Mouse (Mus musculus) forebrain, embryonic 16.5 days (tissue): ENCODE measurements at regions not wholly inside any gene's neighbourhood (a gene's known extent, or its start where the extent isn't known, plus 50 kb on each side); places are given as distances from the start of the nearest gene placed in this dataset.

ENCODE experiments used
- ATAC-seq: fragments of 200-750 bp; cut with Nextera tagmentation; 2 replicates; pipeline ENCODE4 v1.8.0; 2017; ENCODE audit warnings: mild to moderate bottlenecking, moderate library complexity
- H3K27ac ChIP-seq: fragments of 300-500 bp; sonication (generic); 2 replicates; pipeline ENCODE4 v1.5.1; 2014; ENCODE audit warnings: low read length, control low read depth
- H3K27me3 ChIP-seq: fragments of 300-500 bp; sonication (generic); replicated peaks from 2 replicates; pipeline ENCODE4 v1.6.1; 2014; ENCODE audit warnings: low read length; ENCODE audit not compliant: control insufficient read depth, insufficient read depth
- H3K36me3 ChIP-seq: fragments of 300-500 bp; sonication (generic); 2 replicates; pipeline ENCODE4 v1.6.1; 2014; ENCODE audit not compliant: control insufficient read depth, insufficient read depth
- H3K4me1 ChIP-seq: fragments of 300-500 bp; sonication (generic); replicated peaks from 2 replicates; pipeline ENCODE4 v1.6.1; 2014; ENCODE audit warnings: low read length; ENCODE audit not compliant: control insufficient read depth, insufficient read depth
- H3K4me2 ChIP-seq: fragments of 300-500 bp; sonication (generic); 2 replicates; pipeline ENCODE4 v1.6.1; 2014; ENCODE audit warnings: mild to moderate bottlenecking, low read length, control low read depth
- H3K4me3 ChIP-seq: fragments of 300-500 bp; sonication (generic); replicated peaks from 2 replicates; pipeline ENCODE4 v1.5.1; 2014; ENCODE audit warnings: mild to moderate bottlenecking, low read length, control low read depth
- H3K9ac ChIP-seq: fragments of 300-500 bp; sonication (generic); replicated peaks from 2 replicates; pipeline ENCODE4 v1.6.1; 2014; ENCODE audit warnings: low read depth, low read length, control low read depth
- H3K9me3 ChIP-seq: fragments of 300-500 bp; sonication (generic); 2 replicates; pipeline ENCODE4 v1.6.1; 2016; ENCODE audit warnings: low read length; ENCODE audit not compliant: control insufficient read depth
- WGBS: fragments of 180-500 bp; shearing (Covaris S2); extraction: QIAGEN DNeasy Blood & Tissue Kit; methylation state at CpG from one replicate; pipeline ENCODE4 v1.1.7; 2014; 5-methylcytosine and 5-hydroxymethylcytosine counted together

DNA sequence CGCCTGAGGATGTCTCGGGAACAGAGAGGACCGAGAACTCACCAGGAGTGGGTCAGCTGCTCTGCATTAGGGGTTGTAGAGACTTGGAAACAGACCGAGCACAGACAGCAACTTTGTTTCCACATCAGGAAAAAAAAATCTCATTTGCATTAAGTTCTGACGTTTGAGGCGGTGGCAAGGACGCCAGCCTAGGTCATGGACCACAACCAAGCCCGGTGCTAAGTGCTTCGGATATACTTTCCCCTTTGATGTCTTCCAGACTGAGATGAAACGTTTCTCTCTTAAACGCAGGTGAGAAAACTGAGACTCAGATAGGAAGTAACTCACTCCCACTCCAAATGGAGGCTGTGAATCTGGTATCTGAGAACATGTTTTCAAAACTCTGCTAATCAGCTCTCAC lies 169.9 kb downstream of the Fam43a start:
- Histone ChIP-seq H3K27ac (no peak overlapping the region), H3K4me2 (no peak overlapping the region), H3K9me3 (no peaks in the 10 kb centered on the region), H3K4me3 (no peak overlapping the region), H3K27me3 (no peaks in the 10 kb centered on the region), H3K4me1 (no peaks in the 10 kb centered on the region), H3K9ac (no peak overlapping the region), H3K36me3 (no peaks in the 10 kb centered on the region)
- 45% methylated on average over 11 of the region's 11 CpGs for WGBS
- ATAC-seq, result no peak

DNA sequence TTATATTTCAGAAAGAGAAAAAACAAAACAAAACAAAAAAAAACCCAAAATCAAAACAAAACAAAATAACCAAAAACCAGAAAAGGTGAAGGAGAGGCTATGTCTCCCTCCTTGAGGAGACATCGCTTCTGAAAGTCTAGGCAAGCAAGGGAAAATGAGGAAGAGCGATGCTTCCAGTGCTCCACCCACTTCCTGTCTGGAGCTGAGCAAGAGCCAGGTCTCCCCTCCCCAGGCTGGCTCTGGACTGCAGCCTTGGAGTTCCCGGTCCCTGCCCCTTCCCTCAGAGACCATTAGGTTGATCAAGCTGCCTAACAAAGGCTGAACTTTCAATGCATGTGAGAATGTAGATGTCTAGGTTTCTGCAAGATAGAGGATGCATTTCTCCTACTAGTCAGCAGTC lies 173.3 kb downstream of the Fam43a start:
- no peak overlapping the region for H3K4me2 ChIP-seq
- H3K9ac ChIP-seq, result no peak overlapping the region
- 81% methylated on average over 3 of the region's 3 CpGs for WGBS
- H3K27ac ChIP-seq, result no peak overlapping the region
- ATAC-seq, result no peak
- H3K36me3 ChIP-seq, result no peaks in the 10 kb centered on the region
- no peaks in the 10 kb centered on the region for H3K27me3 ChIP-seq
- H3K4me3 ChIP-seq, result no peak overlapping the region
- no peaks in the 10 kb centered on the region for H3K4me1 ChIP-seq
- H3K9me3 ChIP-seq, result no peaks in the 10 kb centered on the region

DNA sequence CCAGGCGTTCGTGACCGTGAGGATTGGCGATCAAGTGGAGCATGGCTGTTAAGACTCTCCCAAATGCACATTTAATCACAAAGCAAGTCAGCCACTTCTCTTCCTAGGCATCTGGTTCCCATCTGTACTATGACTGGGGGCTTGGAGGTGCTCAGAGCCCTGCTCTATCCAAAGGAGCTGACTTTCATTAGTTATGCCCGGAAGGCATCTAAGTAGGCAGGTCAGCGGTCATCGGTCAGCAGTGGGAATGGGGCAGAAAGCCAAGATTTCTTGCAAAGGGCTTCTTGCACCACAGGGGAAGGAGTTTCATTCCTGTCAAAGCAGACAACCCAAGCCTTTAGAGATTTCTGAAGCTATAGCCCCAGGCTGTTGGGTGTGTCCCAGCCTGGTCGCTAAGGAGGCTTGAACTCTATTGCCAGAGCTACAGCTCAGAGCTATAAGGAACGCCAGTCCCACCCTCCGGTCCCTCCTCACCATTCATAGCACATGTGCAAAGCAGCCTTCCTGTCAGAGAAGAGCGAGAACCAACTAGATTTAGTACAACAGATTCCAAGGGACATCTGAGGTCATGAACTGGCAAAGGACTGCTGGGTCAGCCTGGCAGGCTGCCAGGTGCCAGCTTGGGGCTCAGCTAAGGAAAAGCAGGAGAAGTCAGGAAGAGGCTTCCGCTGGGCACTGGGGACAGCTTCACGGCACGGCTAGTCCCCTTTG lies 175.6 kb downstream of the Fam43a start:
- 0 out of 2 replicates have a peak, but pooled peaks cover 4% of the 10 kb centered on the region for H3K4me1 ChIP-seq
- no peak overlapping the region for H3K4me2 ChIP-seq
- no peaks in the 10 kb centered on the region for H3K27me3 ChIP-seq
- H3K27ac ChIP-seq, result no peak overlapping the region
- H3K4me3 ChIP-seq, result no peak overlapping the region
- ATAC-seq, result no peak
- H3K36me3 ChIP-seq, result no peaks in the 10 kb centered on the region
- no peak overlapping the region for H3K9ac ChIP-seq
- WGBS, result 85% methylated on average over 14 of the region's 14 CpGs
- H3K9me3 ChIP-seq, result no peaks in the 10 kb centered on the region

DNA sequence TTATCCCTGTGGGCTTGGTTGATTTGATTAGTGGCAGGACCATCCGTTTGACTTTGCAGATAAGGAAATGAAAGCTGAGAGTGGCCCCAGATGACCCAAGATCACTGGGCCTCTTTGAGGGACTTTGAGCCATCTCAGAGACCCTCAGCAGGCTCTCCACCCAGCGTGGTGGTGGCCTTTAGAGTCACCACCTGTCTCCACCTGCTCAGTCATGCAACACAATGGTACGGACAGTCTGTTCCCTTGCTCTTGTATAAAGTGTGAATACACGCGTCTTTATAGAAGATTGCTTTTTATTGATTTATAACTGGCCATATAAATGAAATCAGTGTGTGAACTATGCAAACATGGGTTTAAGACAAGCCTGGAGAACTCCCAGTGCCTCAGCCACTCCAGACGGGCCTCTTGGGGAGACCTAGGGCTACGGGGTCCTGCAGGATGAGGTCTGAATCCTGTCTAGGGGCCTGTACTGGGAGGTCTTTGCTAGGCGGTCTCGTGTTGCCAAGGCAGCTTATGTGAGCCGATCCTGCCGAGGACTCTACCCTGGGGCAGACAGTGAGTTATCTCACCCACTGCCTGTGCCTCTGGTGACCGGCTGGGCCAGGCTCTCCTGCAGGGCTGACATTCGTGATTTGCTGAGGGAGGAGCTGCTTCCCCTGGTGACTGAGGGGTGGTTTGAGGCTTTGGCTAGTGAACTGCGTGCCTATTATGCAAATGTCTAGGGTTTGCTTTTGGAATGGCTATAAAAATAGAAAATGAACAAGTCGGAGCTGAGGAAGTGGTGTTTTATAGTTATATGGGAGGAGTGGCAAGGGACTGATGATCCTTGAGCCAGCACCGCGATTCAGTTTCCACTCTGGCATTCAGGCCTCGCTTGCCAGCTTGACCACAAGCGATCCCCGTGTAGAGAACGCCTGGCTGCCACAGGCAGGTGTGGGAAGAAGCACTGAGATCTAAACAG lies 176.5 kb downstream of the Fam43a start:
- Histone ChIP-seq H3K9ac (no peak overlapping the region), H3K27me3 (no peaks in the 10 kb centered on the region), H3K36me3 (no peaks in the 10 kb centered on the region), H3K4me3 (no peak overlapping the region), H3K9me3 (no peaks in the 10 kb centered on the region), H3K4me1 (0 out of 2 replicates have a peak, but pooled peaks cover 4% of the 10 kb centered on the region), H3K4me2 (no peak overlapping the region), H3K27ac (no peak overlapping the region)
- 75% methylated on average over 21 of the region's 21 CpGs for WGBS
- ATAC-seq, result no peak

DNA sequence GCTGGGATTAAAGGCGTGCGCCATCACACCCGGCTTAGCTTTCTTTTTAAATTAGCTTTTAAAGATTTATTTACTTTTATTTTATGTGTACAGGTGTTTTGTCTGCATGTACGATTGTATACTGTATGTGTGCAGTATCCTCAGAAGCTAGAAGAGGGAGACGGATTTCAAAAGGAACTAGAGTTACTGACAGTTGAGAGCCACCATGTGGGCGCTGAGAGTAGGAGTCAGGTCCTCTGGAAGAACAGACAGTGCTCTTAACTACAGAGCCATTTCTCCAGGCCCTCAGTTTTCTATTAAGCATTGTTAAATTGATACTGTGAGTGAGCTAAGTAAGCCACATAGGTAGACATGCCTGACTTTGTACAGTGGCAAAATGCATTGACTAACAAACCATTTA lies 177.9 kb downstream of the Fam43a start:
- Histone ChIP-seq H3K9me3 (no peaks in the 10 kb centered on the region), H3K27ac (no peak overlapping the region), H3K4me1 (0 out of 2 replicates have a peak, but pooled peaks cover 4% of the 10 kb centered on the region), H3K27me3 (no peaks in the 10 kb centered on the region), H3K36me3 (no peaks in the 10 kb centered on the region), H3K4me2 (no peak overlapping the region), H3K9ac (no peak overlapping the region), H3K4me3 (no peak overlapping the region)
- 85% methylated on average over 6 of the region's 6 CpGs for WGBS
- no peak for ATAC-seq

DNA sequence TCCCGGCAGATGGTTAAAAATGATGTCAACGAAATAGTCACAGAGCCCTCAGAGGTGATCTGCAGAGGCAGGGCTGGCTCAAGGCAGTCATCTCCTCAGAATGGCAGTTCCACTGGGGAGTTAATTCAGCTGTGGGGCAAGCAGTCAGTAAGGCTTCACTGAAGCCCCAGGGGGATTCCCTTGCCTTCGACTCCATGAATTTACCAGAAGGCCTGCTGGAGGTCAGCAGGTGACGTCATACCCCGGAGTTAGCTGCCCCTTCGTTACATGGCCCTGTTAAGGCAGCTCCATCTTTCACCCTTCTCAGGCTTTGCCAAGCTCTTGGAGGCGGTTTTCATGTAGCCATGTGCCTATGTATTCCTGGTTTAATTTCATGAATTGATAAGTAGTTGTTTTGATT lies 178.6 kb downstream of the Fam43a start:
- Histone ChIP-seq H3K9ac (no peak overlapping the region), H3K4me3 (no peak overlapping the region), H3K4me1 (0 out of 2 replicates have a peak, but pooled peaks cover 4% of the 10 kb centered on the region), H3K36me3 (no peaks in the 10 kb centered on the region), H3K27me3 (no peaks in the 10 kb centered on the region), H3K27ac (no peak overlapping the region), H3K4me2 (no peak overlapping the region), H3K9me3 (no peaks in the 10 kb centered on the region)
- 62% methylated on average over 7 of the region's 7 CpGs for WGBS
- ATAC-seq, result no peak

DNA sequence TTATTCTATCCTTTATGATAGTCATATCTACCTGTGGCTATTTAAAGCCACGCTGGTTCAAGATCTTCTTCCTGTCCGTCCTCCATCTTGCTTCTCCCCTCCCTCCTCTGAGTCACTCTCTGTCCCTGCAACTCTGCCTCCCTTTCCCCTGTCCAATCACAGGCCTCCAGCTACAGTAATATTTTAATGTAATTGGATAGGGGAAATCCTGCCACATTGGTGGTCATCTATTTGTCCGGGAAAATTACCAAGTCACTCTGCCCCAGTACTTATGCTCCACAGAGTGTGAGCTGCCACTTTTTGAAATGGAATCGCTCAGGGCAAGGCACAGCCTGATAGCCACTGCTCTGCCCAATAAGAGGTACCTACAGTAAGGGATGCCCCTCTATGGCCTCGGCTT lies 179.4 kb downstream of the Fam43a start:
- Histone ChIP-seq H3K27me3 (no peaks in the 10 kb centered on the region), H3K27ac (no peak overlapping the region), H3K4me3 (no peak overlapping the region), H3K9ac (no peak overlapping the region), H3K9me3 (no peaks in the 10 kb centered on the region), H3K36me3 (no peaks in the 10 kb centered on the region), H3K4me1 (0 out of 2 replicates have a peak, but pooled peaks cover 4% of the 10 kb centered on the region), H3K4me2 (no peak overlapping the region)
- no peak for ATAC-seq
- WGBS, result 76% methylated on average over 5 of the region's 5 CpGs

DNA sequence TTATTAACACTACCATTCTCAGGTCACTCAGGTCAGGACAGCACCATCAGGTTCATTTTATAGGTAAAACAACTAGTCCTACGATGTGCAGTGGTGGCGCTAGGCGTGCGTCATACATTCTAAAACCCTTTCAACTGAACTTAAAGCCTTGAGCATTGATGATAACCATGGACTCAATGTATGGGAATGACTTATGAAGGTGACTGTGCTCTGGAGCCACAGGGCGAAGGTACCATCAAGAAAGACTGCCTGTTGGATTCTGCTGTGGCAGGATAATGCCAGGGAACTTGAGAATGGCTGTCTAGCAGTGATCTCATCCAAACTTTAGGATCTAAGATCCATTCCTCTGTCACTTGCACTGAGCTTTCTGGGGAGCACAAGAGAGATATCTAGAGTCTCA lies 184.7 kb downstream of the Fam43a start:
- Histone ChIP-seq H3K36me3 (no peaks in the 10 kb centered on the region), H3K4me3 (no peak overlapping the region), H3K27me3 (no peaks in the 10 kb centered on the region), H3K27ac (no peak overlapping the region), H3K9ac (no peak overlapping the region), H3K9me3 (no peaks in the 10 kb centered on the region), H3K4me2 (no peak overlapping the region), H3K4me1 (no peaks in the 10 kb centered on the region)
- 96% methylated on average over 5 of the region's 5 CpGs for WGBS
- ATAC-seq, result no peak

DNA sequence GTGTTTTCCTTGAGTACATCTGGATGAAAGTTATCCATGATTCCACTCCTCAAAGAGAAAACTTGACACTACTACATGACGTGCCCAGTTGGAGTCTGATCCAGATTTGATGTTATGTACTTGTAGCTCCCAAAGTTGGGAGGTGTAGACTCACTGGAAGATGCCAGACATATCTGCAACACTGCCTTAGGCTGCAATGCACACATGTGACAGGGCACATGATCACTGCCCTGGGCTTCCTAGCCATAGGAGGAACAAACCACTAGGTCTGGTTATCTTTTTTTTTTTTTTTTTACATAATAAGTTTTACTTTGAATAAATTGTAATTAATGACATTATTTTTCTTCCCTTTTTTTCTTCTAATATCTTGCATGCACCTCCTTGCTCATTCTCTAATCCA lies 185.4 kb downstream of the Fam43a start:
- H3K27ac ChIP-seq, result no peak overlapping the region
- H3K9me3 ChIP-seq, result no peaks in the 10 kb centered on the region
- H3K36me3 ChIP-seq, result no peaks in the 10 kb centered on the region

More for the DNA sequence above, 185.4 kb downstream of the Fam43a start:
- WGBS, result 83% methylated on average over 1 of the region's 1 CpGs
- peaks cover under 1% of the 10 kb centered on the region; the same call in 1 of the 2 replicates for H3K4me1 ChIP-seq
- H3K4me3 ChIP-seq, result no peak overlapping the region
- H3K4me2 ChIP-seq, result no peak overlapping the region
- no peak for ATAC-seq
- H3K9ac ChIP-seq, result no peak overlapping the region
- H3K27me3 ChIP-seq, result no peaks in the 10 kb centered on the region
